Mouse (Mus musculus) embryonic facial prominence, embryonic 12.5 days (tissue): ENCODE measurements around the gene Prss36. TPM values are rescaled to one million over a fixed set of nuclear protein-coding genes. Genes with fewer than 3 reads are reported as not detected.

ENCODE experiments used
- ATAC-seq: fragments of 200-750 bp; cut with Nextera tagmentation; 2 replicates; pipeline ENCODE4 v1.8.0; 2017; ENCODE audit not compliant: insufficient number of reproducible peaks, insufficient read depth, low FRiP score, low TSS enrichment
- H3K27ac ChIP-seq: fragments of 300-500 bp; sonication (generic); 2 replicates; pipeline ENCODE4 v1.5.1; 2016; ENCODE audit warnings: mild to moderate bottlenecking
- H3K27me3 ChIP-seq: fragments of 300-500 bp; sonication (generic); 2 replicates; pipeline ENCODE4 v1.6.1; 2016; ENCODE audit warnings: mild to moderate bottlenecking, moderate library complexity
- H3K36me3 ChIP-seq: fragments of 300-500 bp; sonication (generic); 2 replicates; pipeline ENCODE4 v1.6.1; 2016; ENCODE audit warnings: mild to moderate bottlenecking
- H3K4me1 ChIP-seq: fragments of 300-500 bp; sonication (generic); 2 replicates; pipeline ENCODE4 v1.6.1; 2016
- H3K4me2 ChIP-seq: fragments of 300-500 bp; sonication (generic); replicated peaks from 2 replicates; pipeline ENCODE4 v1.6.1; 2016; ENCODE audit warnings: mild to moderate bottlenecking, moderate library complexity
- H3K4me3 ChIP-seq: fragments of 300-500 bp; sonication (generic); 2 replicates; pipeline ENCODE4 v1.5.1; 2016; ENCODE audit warnings: mild to moderate bottlenecking
- H3K9ac ChIP-seq: fragments of 300-500 bp; sonication (generic); 2 replicates; pipeline ENCODE4 v1.6.1; 2016; ENCODE audit warnings: mild to moderate bottlenecking, moderate library complexity
- H3K9me3 ChIP-seq: fragments of 300-500 bp; sonication (generic); 2 replicates; pipeline ENCODE4 v1.6.1; 2016; ENCODE audit warnings: mild to moderate bottlenecking, moderate library complexity
- WGBS: fragments of 180-500 bp; shearing (Covaris S2); methylation state at CpG from one replicate; pipeline ENCODE4 v1.1.7; 2016; 5-methylcytosine and 5-hydroxymethylcytosine counted together
- polyA plus RNA-seq: library from polyadenylated mRNA; unstranded; fragments of >200 nt; fragmentation: Nextera tagmentation; extraction: Ambion mirVana; gene quantifications from 2 replicates; pipeline ENCODE4 v1.2.1, GENCODE M21; 2016

The Prss36 gene
- polyA plus RNA-seq, 1 experiment from 2014 or later = 10.5 TPM

GRCm38 (mm10) chr7:127932273-127933031 lies 14.1 kb downstream of the Prss36 start:
- Histone ChIP-seq H3K4me2 (0 out of 2 replicates have a peak overlapping the region, but pooled peaks have one; percentile 3), H3K4me1 (peaks cover 44% of the 10 kb centered on the region)

GRCm38 (mm10) chr7:127931351-127932135 lies 15.0 kb downstream of the Prss36 start:
- H3K9me3 ChIP-seq = no peaks in the 10 kb centered on the region
- H3K9ac ChIP-seq = 0 out of 2 replicates have a peak overlapping the region, but pooled peaks have one; percentile 11
- H3K4me2 ChIP-seq = peak overlapping the region; percentile 1; the same call in 1 of the 2 replicates
- 29% methylated on average over 13 of the region's 13 CpGs for WGBS
- 0 out of 2 replicates have a peak, but pooled peaks cover 6% of the 10 kb centered on the region for H3K36me3 ChIP-seq
- ATAC-seq = no peak
- H3K27ac ChIP-seq = peak overlapping the region; percentile 69
- H3K27me3 ChIP-seq = peaks cover 31% of the 10 kb centered on the region
- H3K4me1 ChIP-seq = peaks cover 43% of the 10 kb centered on the region
- no peak overlapping the region for H3K4me3 ChIP-seq

More at GRCm38 (mm10) chr7:127932273-127933031, 14.1 kb downstream of the Prss36 start:
- H3K4me3 ChIP-seq = no peak overlapping the region
- WGBS = 12% methylated on average over 13 of the region's 13 CpGs
- no peaks in the 10 kb centered on the region for H3K36me3 ChIP-seq
- peaks cover 31% of the 10 kb centered on the region for H3K27me3 ChIP-seq
- no peaks in the 10 kb centered on the region for H3K9me3 ChIP-seq
- 0 out of 2 replicates have a peak overlapping the region, but pooled peaks have one; percentile 11 for H3K9ac ChIP-seq
- no peak for ATAC-seq
- H3K27ac ChIP-seq = peak overlapping the region; percentile 60; the same call in 1 of the 2 replicates

GRCm38 (mm10) chr7:127930636-127931035 lies 15.9 kb downstream of the Prss36 start:
- ATAC-seq = no peak
- Histone ChIP-seq H3K4me2 (no peak overlapping the region), H3K36me3 (peaks cover 15% of the 10 kb centered on the region; the same call in 1 of the 2 replicates), H3K4me1 (peaks cover 36% of the 10 kb centered on the region), H3K27me3 (peaks cover 31% of the 10 kb centered on the region), H3K9me3 (no peaks in the 10 kb centered on the region), H3K4me3 (no peak overlapping the region), H3K27ac (no peak overlapping the region), H3K9ac (no peak overlapping the region)
- WGBS = 78% methylated on average over 5 of the region's 5 CpGs

DNA sequence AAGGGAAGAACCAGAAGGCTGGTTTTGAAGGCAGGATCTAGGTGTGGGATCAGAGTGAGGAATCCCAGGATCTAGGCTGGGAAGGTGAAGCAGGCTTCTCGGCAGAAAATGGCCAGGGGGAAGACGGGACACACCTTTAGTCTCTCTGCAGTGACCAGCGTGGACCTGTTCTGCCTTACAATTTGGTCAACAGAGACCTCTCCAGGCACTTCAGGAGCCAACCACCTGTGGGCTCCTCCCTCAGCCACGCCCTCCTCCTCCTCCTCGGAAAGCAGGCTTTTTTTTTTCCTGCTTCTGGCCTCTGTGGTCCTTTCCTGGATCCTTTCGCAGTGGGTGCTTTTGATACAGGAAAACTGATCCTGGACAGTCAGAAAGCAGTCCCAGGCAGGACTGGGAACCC lies 16.6 kb downstream of the Prss36 start, which contains the start of gene Prss8:
Gene Prss8, minus strand, starts transcription at position 182 of the 400 bp plus-strand sequence.
- Histone ChIP-seq H3K4me3 (peak within 1 kb of the TSS; percentile 34), H3K4me1 (peaks cover 36% of the 10 kb centered on the region), H3K27me3 (peaks cover 31% of the 10 kb centered on the region), H3K9me3 (no peaks in the 10 kb centered on the region), H3K36me3 (peaks cover 22% of the 10 kb centered on the region; the same call in 1 of the 2 replicates), H3K9ac (peak within 1 kb of the TSS; percentile 31), H3K4me2 (peak within 1 kb of the TSS; percentile 46), H3K27ac (no peak within 1 kb of the TSS)
- WGBS = 9% methylated on average over 6 of the region's 6 CpGs
- no peak for ATAC-seq

GRCm38 (mm10) chr7:127928596-127928995 lies 17.9 kb downstream of the Prss36 start:
- no peak for ATAC-seq
- H3K9ac ChIP-seq = peak overlapping the region; percentile 31
- no peaks in the 10 kb centered on the region for H3K9me3 ChIP-seq
- H3K36me3 ChIP-seq = peaks cover 35% of the 10 kb centered on the region
- peak overlapping the region; percentile 46 for H3K4me2 ChIP-seq
- H3K27ac ChIP-seq = no peak overlapping the region
- peaks cover 31% of the 10 kb centered on the region for H3K27me3 ChIP-seq
- peak overlapping the region; percentile 34 for H3K4me3 ChIP-seq
- H3K4me1 ChIP-seq = peaks cover 27% of the 10 kb centered on the region
- WGBS = 39% methylated on average over 5 of the region's 5 CpGs

DNA sequence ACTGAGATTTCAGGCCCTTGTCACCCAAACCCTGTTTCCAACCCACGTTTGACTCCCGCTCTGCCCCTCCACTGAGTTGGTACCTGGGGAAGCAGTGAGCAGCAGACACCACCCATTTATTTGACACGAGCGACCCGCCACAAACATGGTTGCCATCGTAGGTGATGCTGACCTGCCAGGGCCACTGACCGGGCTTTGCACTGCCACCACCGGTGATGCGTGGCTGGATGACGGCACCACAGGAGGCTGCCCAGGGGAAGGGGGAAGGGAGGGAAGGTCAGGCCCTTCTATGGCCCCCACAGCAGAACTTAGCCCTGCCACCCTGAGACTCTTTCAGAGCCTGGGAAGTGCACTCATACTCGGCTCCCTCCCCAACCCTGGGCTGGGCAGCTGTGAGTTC lies 18.8 kb downstream of the Prss36 start:
- Histone ChIP-seq H3K9ac (no peak overlapping the region), H3K4me3 (no peak overlapping the region), H3K27me3 (peaks cover 31% of the 10 kb centered on the region), H3K4me2 (no peak overlapping the region), H3K9me3 (no peaks in the 10 kb centered on the region), H3K36me3 (peaks cover 42% of the 10 kb centered on the region), H3K4me1 (peaks cover 22% of the 10 kb centered on the region), H3K27ac (no peak overlapping the region)
- WGBS = 81% methylated on average over 11 of the region's 11 CpGs
- no peak for ATAC-seq

GRCm38 (mm10) chr7:127926846-127927245 lies 19.7 kb downstream of the Prss36 start:
- 85% methylated on average over 11 of the region's 11 CpGs for WGBS
- Histone ChIP-seq H3K4me1 (peaks cover 14% of the 10 kb centered on the region; the same call in 1 of the 2 replicates), H3K9me3 (no peaks in the 10 kb centered on the region), H3K9ac (no peak overlapping the region), H3K27ac (no peak overlapping the region), H3K27me3 (peaks cover 31% of the 10 kb centered on the region), H3K4me3 (no peak overlapping the region), H3K4me2 (no peak overlapping the region), H3K36me3 (peaks cover 48% of the 10 kb centered on the region)
- ATAC-seq = no peak

DNA sequence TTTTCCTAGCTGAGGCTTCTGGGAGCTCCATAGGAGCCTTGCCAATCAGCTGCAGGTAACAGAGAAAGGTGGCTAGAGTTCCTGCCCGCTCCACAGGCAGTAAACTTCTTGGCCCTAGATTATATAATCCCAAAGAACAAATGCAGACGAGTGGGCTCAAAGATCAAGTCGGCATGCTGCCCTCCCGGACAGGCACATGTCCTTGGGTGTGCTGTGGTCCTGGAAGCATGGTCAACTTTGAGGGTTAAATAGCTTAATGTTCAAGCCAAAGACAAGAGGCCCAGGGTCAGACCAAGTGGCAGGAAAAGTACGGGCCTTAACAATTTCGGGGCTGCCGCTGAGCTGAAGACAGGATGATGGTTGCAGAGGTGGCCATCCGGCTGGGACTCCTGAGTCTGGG lies 20.5 kb downstream of the Prss36 start:
- Histone ChIP-seq H3K36me3 (peaks cover 52% of the 10 kb centered on the region), H3K27me3 (peaks cover 31% of the 10 kb centered on the region), H3K27ac (no peak overlapping the region), H3K9ac (no peak overlapping the region), H3K4me3 (no peak overlapping the region), H3K4me1 (peaks cover 7% of the 10 kb centered on the region; the same call in 1 of the 2 replicates), H3K4me2 (no peak overlapping the region), H3K9me3 (no peaks in the 10 kb centered on the region)
- ATAC-seq = no peak
- WGBS = 85% methylated on average over 8 of the region's 8 CpGs

DNA sequence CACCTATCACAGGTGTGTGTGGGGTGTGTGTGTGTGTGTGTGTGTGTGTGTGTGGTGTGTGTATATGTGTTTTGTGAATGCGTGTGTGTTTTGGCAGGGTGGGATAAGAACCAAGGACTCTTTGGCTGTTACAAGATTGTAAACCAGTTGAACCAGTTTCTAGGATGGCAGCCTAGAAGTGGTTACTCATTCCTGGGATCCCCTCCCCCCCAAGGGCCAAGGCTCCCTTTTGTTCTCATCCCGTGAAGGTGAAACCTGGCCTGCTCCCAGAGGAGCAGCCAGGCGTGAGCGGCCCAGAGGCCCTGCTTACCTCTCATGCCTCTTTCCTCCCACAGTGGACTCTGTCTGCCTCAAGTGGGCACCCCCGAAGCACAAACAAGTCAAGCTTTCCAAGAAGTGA lies 21.3 kb downstream of the Prss36 start:
- Histone ChIP-seq H3K27me3 (peaks cover 25% of the 10 kb centered on the region), H3K27ac (0 out of 2 replicates have a peak overlapping the region, but pooled peaks have one; percentile 41), H3K9ac (no peak overlapping the region), H3K9me3 (no peaks in the 10 kb centered on the region), H3K4me2 (no peak overlapping the region), H3K36me3 (peaks cover 53% of the 10 kb centered on the region), H3K4me1 (peaks cover 7% of the 10 kb centered on the region; the same call in 1 of the 2 replicates), H3K4me3 (no peak overlapping the region)
- ATAC-seq = no peak
- WGBS = 67% methylated on average over 5 of the region's 5 CpGs

GRCm38 (mm10) chr7:127923714-127924113 lies 22.8 kb downstream of the Prss36 start:
- H3K27ac ChIP-seq = no peak overlapping the region
- H3K36me3 ChIP-seq = peaks cover 53% of the 10 kb centered on the region
- peaks cover 11% of the 10 kb centered on the region for H3K27me3 ChIP-seq
- no peak overlapping the region for H3K9ac ChIP-seq
- ATAC-seq = no peak
- no peak overlapping the region for H3K4me2 ChIP-seq
- H3K4me1 ChIP-seq = no peaks in the 10 kb centered on the region
- WGBS = 81% methylated on average over 5 of the region's 5 CpGs
- H3K9me3 ChIP-seq = no peaks in the 10 kb centered on the region
- H3K4me3 ChIP-seq = no peak overlapping the region

- Histone ChIP-seq H3K36me3 (peaks cover 58% of the 10 kb centered on the region), H3K4me3 (no peak overlapping the region), H3K9ac (no peak overlapping the region), H3K4me1 (no peaks in the 10 kb centered on the region), H3K27me3 (peaks cover 1% of the 10 kb centered on the region; the same call in 1 of the 2 replicates), H3K9me3 (no peaks in the 10 kb centered on the region), H3K4me2 (no peak overlapping the region), H3K27ac (no peak overlapping the region)
- WGBS = 84% methylated on average over 6 of the region's 6 CpGs
- no peak for ATAC-seq
Observed at GRCm38 (mm10) chr7:127922451-127923275, 23.9 kb downstream of the Prss36 start.
